Mouse (Mus musculus) stomach, embryonic 16.5 days (tissue): ENCODE results near the gene Arid5b. TPM values are rescaled to one million over a fixed set of nuclear protein-coding genes. Genes with fewer than 3 reads are reported as not detected.

ENCODE experiments used
- ATAC-seq: fragments of 200-750 bp; cut with Nextera tagmentation; 2 replicates; pipeline ENCODE4 v1.8.0; 2017; ENCODE audit warnings: moderate number of reproducible peaks, moderate TSS enrichment; ENCODE audit not compliant: insufficient read depth, low FRiP score
- H3K27ac ChIP-seq: fragments of 300-500 bp; sonication (generic); 2 replicates; pipeline ENCODE4 v1.5.1; 2014; ENCODE audit warnings: low read length
- H3K27me3 ChIP-seq: fragments of 300-500 bp; sonication (generic); 2 replicates; pipeline ENCODE4 v1.6.1; 2014; ENCODE audit warnings: low read length, control low read depth, mixed read lengths; ENCODE audit not compliant: control insufficient read depth, insufficient read depth
- H3K36me3 ChIP-seq: fragments of 300-500 bp; sonication (generic); 2 replicates; pipeline ENCODE4 v1.6.1; 2014; ENCODE audit warnings: low read length; ENCODE audit not compliant: control insufficient read depth, insufficient read depth
- H3K4me1 ChIP-seq: fragments of 300-500 bp; sonication (generic); 2 replicates; pipeline ENCODE4 v1.6.1; 2014; ENCODE audit warnings: low read length, control low read depth, mixed read lengths; ENCODE audit not compliant: control insufficient read depth, insufficient read depth
- H3K4me2 ChIP-seq: fragments of 300-500 bp; sonication (generic); 2 replicates; pipeline ENCODE4 v1.6.1; 2014; ENCODE audit warnings: low read depth, low read length, mixed read lengths
- H3K4me3 ChIP-seq: fragments of 300-500 bp; sonication (generic); replicated peaks from 2 replicates; pipeline ENCODE4 v1.5.1; 2014; ENCODE audit warnings: mild to moderate bottlenecking, low read length
- H3K9ac ChIP-seq: fragments of 300-500 bp; sonication (generic); 2 replicates; pipeline ENCODE4 v1.6.1; 2014; ENCODE audit warnings: low read length
- H3K9me3 ChIP-seq: fragments of 300-500 bp; sonication (generic); replicated peaks from 2 replicates; pipeline ENCODE4 v1.6.1; 2016; ENCODE audit warnings: low read length, control low read depth; ENCODE audit not compliant: control insufficient read depth
- WGBS: fragments of 180-500 bp; shearing (Covaris S2); extraction: QIAGEN DNeasy Blood & Tissue Kit; methylation state at CpG from one replicate; pipeline ENCODE4 v1.1.7; 2014; 5-methylcytosine and 5-hydroxymethylcytosine counted together
- polyA plus RNA-seq: library from polyadenylated mRNA; unstranded; fragments of >200 nt; fragmentation: Nextera tagmentation; extraction: Ambion mirVana; gene quantifications from 2 replicates; pipeline ENCODE4 v1.2.1, GENCODE M21; 2015

Gene Arid5b
- polyA plus RNA-seq, 1 experiment from 2014 or later: 33.6 TPM

DNA sequence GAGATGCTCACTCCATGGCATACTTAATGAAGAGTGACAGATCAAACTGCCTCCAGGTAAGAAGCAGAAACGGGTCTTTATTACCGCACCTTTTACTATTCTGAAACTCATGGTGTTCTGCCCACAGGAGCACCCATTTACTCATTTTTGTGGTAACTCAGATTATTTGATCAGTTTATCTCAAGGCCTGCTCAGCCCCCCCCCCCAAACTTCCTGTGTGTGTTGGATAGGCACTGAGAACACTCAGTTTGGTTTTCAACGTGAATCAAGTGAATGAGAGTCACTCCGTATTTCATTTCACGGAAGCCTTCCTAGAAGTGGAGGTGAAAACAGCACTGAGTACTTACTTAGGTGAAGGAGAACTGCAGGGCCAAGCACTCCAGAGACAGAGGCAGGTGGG is 224.4 kb downstream of the Arid5b start:
- Histone ChIP-seq H3K4me2 (no peak overlapping the region), H3K4me1 (0 out of 2 replicates have a peak, but pooled peaks cover 6% of the 10 kb centered on the region), H3K9ac (no peak overlapping the region), H3K9me3 (no peaks in the 10 kb centered on the region), H3K27me3 (no peaks in the 10 kb centered on the region), H3K27ac (no peak overlapping the region), H3K4me3 (no peak overlapping the region), H3K36me3 (no peaks in the 10 kb centered on the region)
- WGBS: 88% methylated on average over 5 of the region's 5 CpGs
- no peak for ATAC-seq

GRCm38 (mm10) chr10:68052307-68052706 is 226.2 kb downstream of the Arid5b start:
- Histone ChIP-seq H3K27me3 (no peaks in the 10 kb centered on the region), H3K9me3 (no peaks in the 10 kb centered on the region), H3K9ac (no peak overlapping the region)

GRCm38 (mm10) chr10:68051316-68051933 is 227.1 kb downstream of the Arid5b start:
- H3K4me2 ChIP-seq: no peak overlapping the region
- H3K27ac ChIP-seq: no peak overlapping the region
- ATAC-seq: no peak
- H3K9ac ChIP-seq: no peak overlapping the region
- no peaks in the 10 kb centered on the region for H3K4me1 ChIP-seq
- no peak overlapping the region for H3K4me3 ChIP-seq
- H3K27me3 ChIP-seq: no peaks in the 10 kb centered on the region
- WGBS: 89% methylated on average over 14 of the region's 14 CpGs
- H3K36me3 ChIP-seq: no peaks in the 10 kb centered on the region
- no peaks in the 10 kb centered on the region for H3K9me3 ChIP-seq

More at GRCm38 (mm10) chr10:68052307-68052706, 226.2 kb downstream of the Arid5b start:
- H3K4me2 ChIP-seq: no peak overlapping the region
- H3K36me3 ChIP-seq: no peaks in the 10 kb centered on the region
- H3K27ac ChIP-seq: no peak overlapping the region
- H3K4me1 ChIP-seq: no peaks in the 10 kb centered on the region
- no peak for ATAC-seq
- no peak overlapping the region for H3K4me3 ChIP-seq
- 85% methylated on average over 8 of the region's 8 CpGs for WGBS

- no peaks in the 10 kb centered on the region for H3K27me3 ChIP-seq
- no peak overlapping the region for H3K4me3 ChIP-seq
- ATAC-seq: no peak
- no peaks in the 10 kb centered on the region for H3K9me3 ChIP-seq
- H3K4me1 ChIP-seq: no peaks in the 10 kb centered on the region
- no peak overlapping the region for H3K9ac ChIP-seq
- H3K36me3 ChIP-seq: no peaks in the 10 kb centered on the region
- WGBS: 89% methylated on average over 13 of the region's 13 CpGs
- no peak overlapping the region for H3K27ac ChIP-seq
- no peak overlapping the region for H3K4me2 ChIP-seq
Observed at GRCm38 (mm10) chr10:68050882-68051281, 227.7 kb downstream of the Arid5b start.

- H3K27me3 ChIP-seq: no peaks in the 10 kb centered on the region
- no peak for ATAC-seq
- no peak overlapping the region for H3K4me3 ChIP-seq
- no peak overlapping the region for H3K27ac ChIP-seq
- no peaks in the 10 kb centered on the region for H3K4me1 ChIP-seq
- H3K36me3 ChIP-seq: no peaks in the 10 kb centered on the region
- 70% methylated on average over 8 of the region's 8 CpGs for WGBS
- H3K9ac ChIP-seq: no peak overlapping the region
- no peaks in the 10 kb centered on the region for H3K9me3 ChIP-seq
- no peak overlapping the region for H3K4me2 ChIP-seq
Observed at GRCm38 (mm10) chr10:68048641-68049305, 229.8 kb downstream of the Arid5b start.

DNA sequence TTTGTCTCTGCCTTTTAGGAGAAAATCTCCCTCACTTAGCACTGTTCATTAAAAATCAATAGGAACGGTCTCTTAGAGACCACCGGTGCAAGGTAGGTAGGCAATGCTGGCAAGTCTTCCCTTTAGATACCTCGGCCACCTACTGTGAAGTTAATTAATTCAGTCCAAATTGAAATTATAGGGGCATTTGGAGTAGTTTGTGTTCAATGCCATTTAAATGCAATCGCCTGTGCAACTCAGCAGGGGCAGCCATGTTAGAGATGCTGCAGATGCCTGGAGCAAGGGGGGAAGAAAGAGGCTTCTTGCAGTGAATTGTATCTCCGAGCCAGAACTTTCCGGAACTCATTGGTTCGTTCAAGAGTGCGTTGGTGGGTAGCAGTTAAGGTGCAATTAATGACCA is 233.7 kb downstream of the Arid5b start:
- H3K4me3 ChIP-seq: no peak overlapping the region
- H3K9ac ChIP-seq: no peak overlapping the region
- ATAC-seq: no peak
- no peak overlapping the region for H3K27ac ChIP-seq
- H3K4me1 ChIP-seq: no peaks in the 10 kb centered on the region
- no peaks in the 10 kb centered on the region for H3K27me3 ChIP-seq
- WGBS: 93% methylated on average over 8 of the region's 8 CpGs
- H3K36me3 ChIP-seq: no peaks in the 10 kb centered on the region
- no peak overlapping the region for H3K4me2 ChIP-seq
- no peaks in the 10 kb centered on the region for H3K9me3 ChIP-seq

- H3K27ac ChIP-seq: no peak overlapping the region
- ATAC-seq: no peak
- H3K9me3 ChIP-seq: no peaks in the 10 kb centered on the region
- no peaks in the 10 kb centered on the region for H3K4me1 ChIP-seq
- no peaks in the 10 kb centered on the region for H3K27me3 ChIP-seq
- 48% methylated on average over 6 of the region's 6 CpGs for WGBS
- H3K9ac ChIP-seq: no peak overlapping the region
- H3K4me3 ChIP-seq: no peak overlapping the region
- no peaks in the 10 kb centered on the region for H3K36me3 ChIP-seq
- no peak overlapping the region for H3K4me2 ChIP-seq
Observed at GRCm38 (mm10) chr10:68043973-68044372, 234.6 kb downstream of the Arid5b start.
